Mouse (Mus musculus) brain, embryonic 18.5 days (tissue): ENCODE results near the gene Tns3.

ENCODE experiments used
- DNase-seq: peaks from one replicate; pipeline ENCODE4 v3.0.0-alpha.2; 2012; ENCODE audit warnings: low read depth, low spot score

Tns3 gene

GRCm38 (mm10) chr11:8479313-8479712 is 185.0 kb downstream of the Tns3 start:
- DNase-seq = no peak

- DNase-seq = no peak
Observed at GRCm38 (mm10) chr11:8473616-8474015, 190.7 kb downstream of the Tns3 start.

GRCm38 (mm10) chr11:8472439-8472838 is 191.9 kb downstream of the Tns3 start:
- no peak for DNase-seq

- DNase-seq = no peak
Observed at GRCm38 (mm10) chr11:8471535-8471934, 192.8 kb downstream of the Tns3 start.

- DNase-seq = no peak
Observed at GRCm38 (mm10) chr11:8469537-8469936, 194.8 kb downstream of the Tns3 start.

- DNase-seq = no peak
Observed at GRCm38 (mm10) chr11:8468161-8469091, 195.9 kb downstream of the Tns3 start.

GRCm38 (mm10) chr11:8467403-8468160 is 196.8 kb downstream of the Tns3 start:
- DNase-seq = no peak

GRCm38 (mm10) chr11:8463866-8464265 is 200.5 kb downstream of the Tns3 start:
- no peak for DNase-seq

- DNase-seq = no peak
Observed at GRCm38 (mm10) chr11:8462827-8463405, 201.4 kb downstream of the Tns3 start.

GRCm38 (mm10) chr11:8460835-8461234 is 203.5 kb downstream of the Tns3 start:
- no peak for DNase-seq

GRCm38 (mm10) chr11:8457951-8458350 is 206.4 kb downstream of the Tns3 start:
- no peak for DNase-seq

GRCm38 (mm10) chr11:8456586-8457285 is 207.6 kb downstream of the Tns3 start:
- no peak for DNase-seq

- no peak for DNase-seq
Observed at GRCm38 (mm10) chr11:8455650-8456049, 208.7 kb downstream of the Tns3 start.

GRCm38 (mm10) chr11:8453252-8453651 is 211.1 kb downstream of the Tns3 start:
- DNase-seq = no peak

- no peak for DNase-seq
Observed at GRCm38 (mm10) chr11:8451597-8452201, 212.6 kb downstream of the Tns3 start.

- no peak for DNase-seq
Observed at GRCm38 (mm10) chr11:8450540-8450939, 213.8 kb downstream of the Tns3 start.

- DNase-seq = no peak
Observed at GRCm38 (mm10) chr11:8445915-8446356, 218.4 kb downstream of the Tns3 start.

- DNase-seq = no peak
Observed at GRCm38 (mm10) chr11:8444759-8445422, 219.4 kb downstream of the Tns3 start.

- no peak for DNase-seq
Observed at GRCm38 (mm10) chr11:8443539-8444292, 220.6 kb downstream of the Tns3 start.

- DNase-seq = no peak
Observed at GRCm38 (mm10) chr11:8440706-8441105, 223.6 kb downstream of the Tns3 start.
